Mouse (Mus musculus): ENCODE results near the gene Srcin1.

GRCm38 (mm10) chr11:97579088-97579857, 3.3 kb upstream of the Srcin1 start:
- TF ChIP-seq POLR2A (IDR thresholded peaks at IDR 0.05; ENCODE audit: borderline replicate concordance, extremely low read depth, low read depth, low read length) = no peak
- no peak for TF ChIP-seq CTCF (IDR thresholded peaks at IDR 0.05; ENCODE audit: insufficient read depth, low read length)

Measured in lung, adult 2 months (tissue).